Mouse (Mus musculus) erythroid progenitor cell, adult 5-6 weeks (primary cell): ENCODE results near the gene Fut4. TPM values are rescaled to one million over a fixed set of nuclear protein-coding genes. Genes with fewer than 3 reads are reported as not detected.
"Not testable (repeated sequence)": the region's sequence is repeated elsewhere in the genome, so short reads cannot be mapped to it uniquely, and the experiment has no call there.

Experiments used
- ATAC-seq: replicated peaks from 2 replicates; pipeline ENCODE4 v1.8.0; 2016; ENCODE audit warnings: moderate number of reproducible peaks, mild to moderate bottlenecking, moderate TSS enrichment, inconsistent platforms; ENCODE audit not compliant: poor library complexity, low FRiP score, severe bottlenecking
- total RNA-seq, 2 experiments: library from RNA; stranded (forward) in 1 of 2; stranded (reverse) in 1 of 2; fragments of 150-400 nt in 1 of 2; fragments of 186-747, 209-891 nt in 1 of 2; gene quantifications; 2 replicates each; pipeline versions ENCODE4 v1.2.3 to v1.2.4; 2015 to 2017; ENCODE audit warnings: low replicate concordance in 2 of 2

The Fut4 gene
- total RNA-seq, 2 experiments from 2014 or later: 2.9 to 3.2 TPM

DNA sequence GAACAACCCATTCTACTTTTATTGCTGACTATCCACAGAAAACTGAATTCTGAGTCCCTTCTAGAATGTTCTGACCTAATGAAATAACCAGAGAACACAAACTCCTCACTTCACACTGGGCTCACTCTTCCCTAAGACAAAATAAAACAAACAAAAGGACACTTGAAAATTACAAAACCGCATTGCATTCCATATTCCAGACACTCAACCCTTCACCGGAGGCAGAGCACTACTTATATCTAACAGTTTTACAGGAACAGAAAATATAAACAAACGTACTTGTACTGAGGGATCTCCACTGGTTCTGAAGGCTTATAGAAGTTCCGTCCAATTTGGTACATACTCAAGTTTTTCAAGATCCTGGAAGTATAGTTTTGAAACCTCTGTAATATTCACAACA is 23.8 kb downstream of the Fut4 start:
- no peak for ATAC-seq

- ATAC-seq: no peak
These were observed 25.6 kb downstream of the Fut4 start for GRCm38 (mm10) chr9:14726629-14727028.

- ATAC-seq: no peak
These were observed 26.2 kb downstream of the Fut4 start for GRCm38 (mm10) chr9:14726005-14726404.

DNA sequence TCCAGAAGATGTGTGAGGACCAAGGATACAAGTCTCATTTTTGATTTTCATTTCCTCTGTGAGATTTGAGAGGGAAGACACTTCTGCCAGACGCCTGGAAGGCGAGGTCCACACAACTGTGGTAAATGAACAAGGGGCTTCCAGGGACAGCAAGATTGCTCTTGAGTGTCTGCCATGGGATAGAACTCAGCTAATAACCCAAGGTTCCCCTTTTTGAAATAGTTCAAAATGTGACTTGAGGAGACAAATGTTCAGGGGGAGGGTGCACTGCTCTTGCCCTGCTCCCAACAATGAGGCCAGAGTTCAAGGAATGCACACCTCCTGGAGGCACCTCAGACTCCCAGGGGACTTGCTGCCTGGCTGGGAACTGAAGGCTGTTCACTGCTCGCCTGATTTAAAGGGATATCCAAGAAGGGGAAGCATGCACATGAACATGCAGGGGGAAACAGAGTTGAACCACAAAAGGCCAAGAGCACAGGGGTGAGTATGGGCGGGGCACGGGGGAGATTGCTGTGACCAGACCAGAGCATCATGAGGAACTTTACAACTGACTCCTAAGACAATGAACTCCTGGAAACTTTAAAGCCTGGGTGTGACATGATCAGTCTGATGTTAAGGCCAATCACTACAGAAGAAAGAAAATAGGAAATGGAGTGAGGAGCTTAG is 27.3 kb downstream of the Fut4 start:
- no peak for ATAC-seq

GRCm38 (mm10) chr9:14721610-14722009 is 30.6 kb downstream of the Fut4 start:
- ATAC-seq: no peak

DNA sequence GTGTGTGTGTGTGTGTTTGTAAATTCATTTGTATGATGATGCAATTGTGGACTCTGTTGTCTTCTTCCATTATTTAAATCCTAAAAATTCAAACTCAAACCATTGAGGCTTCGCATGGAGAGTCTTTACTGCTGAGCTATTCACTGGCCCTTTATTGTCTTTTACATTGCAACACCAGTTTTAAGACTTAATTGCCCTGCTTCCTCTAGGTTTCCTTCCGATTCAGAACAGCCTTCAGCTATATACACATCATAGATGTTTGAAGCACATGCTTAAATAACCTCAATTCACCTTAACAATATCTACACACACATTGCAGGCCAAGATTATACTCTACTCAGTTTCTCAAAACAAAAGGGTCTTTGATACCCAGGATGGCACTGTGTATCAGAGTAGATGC is 31.8 kb downstream of the Fut4 start:
- no peak for ATAC-seq

DNA sequence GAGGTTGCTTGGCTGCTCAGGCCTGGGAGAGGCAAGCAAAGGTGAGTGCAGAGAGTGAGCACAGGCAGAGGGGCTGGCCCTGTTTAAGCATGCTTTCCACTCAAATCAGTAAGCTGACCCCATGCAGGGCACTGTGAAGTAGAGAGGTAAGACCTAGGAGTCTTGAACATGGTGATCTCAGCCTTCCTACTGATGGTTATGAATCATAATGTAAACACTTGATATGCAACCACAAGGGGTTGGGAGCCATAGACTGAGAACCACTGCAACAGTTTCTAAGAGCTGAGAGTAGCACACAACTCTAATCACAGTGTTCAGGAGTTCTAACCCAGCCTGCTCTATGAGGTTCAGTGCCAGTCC is 33.9 kb downstream of the Fut4 start:
- no peak for ATAC-seq

GRCm38 (mm10) chr9:14717689-14718331 is 34.4 kb downstream of the Fut4 start:
- ATAC-seq: 0 out of 2 replicates have a peak, but pooled peaks have one; percentile 14

- no peak for ATAC-seq
These were observed 36.9 kb downstream of the Fut4 start for GRCm38 (mm10) chr9:14715258-14715657.

DNA sequence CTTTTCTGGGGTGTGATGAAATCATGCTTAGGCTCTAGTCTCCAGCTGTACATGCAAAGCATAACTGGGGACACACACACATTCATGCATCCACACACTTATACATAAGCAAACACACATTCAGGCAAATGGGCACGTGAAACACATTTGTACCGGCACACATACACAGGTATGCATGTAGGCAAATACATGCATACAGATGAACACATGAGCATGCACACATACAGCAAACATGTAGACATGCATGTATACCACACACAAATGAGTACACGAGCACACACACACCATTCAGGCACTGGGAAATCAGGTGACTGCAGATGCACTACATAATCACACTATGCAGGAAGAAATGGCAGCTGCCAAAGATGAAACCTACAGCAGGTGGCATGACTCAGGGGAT is 41.3 kb downstream of the Fut4 start:
- ATAC-seq: no peak

DNA sequence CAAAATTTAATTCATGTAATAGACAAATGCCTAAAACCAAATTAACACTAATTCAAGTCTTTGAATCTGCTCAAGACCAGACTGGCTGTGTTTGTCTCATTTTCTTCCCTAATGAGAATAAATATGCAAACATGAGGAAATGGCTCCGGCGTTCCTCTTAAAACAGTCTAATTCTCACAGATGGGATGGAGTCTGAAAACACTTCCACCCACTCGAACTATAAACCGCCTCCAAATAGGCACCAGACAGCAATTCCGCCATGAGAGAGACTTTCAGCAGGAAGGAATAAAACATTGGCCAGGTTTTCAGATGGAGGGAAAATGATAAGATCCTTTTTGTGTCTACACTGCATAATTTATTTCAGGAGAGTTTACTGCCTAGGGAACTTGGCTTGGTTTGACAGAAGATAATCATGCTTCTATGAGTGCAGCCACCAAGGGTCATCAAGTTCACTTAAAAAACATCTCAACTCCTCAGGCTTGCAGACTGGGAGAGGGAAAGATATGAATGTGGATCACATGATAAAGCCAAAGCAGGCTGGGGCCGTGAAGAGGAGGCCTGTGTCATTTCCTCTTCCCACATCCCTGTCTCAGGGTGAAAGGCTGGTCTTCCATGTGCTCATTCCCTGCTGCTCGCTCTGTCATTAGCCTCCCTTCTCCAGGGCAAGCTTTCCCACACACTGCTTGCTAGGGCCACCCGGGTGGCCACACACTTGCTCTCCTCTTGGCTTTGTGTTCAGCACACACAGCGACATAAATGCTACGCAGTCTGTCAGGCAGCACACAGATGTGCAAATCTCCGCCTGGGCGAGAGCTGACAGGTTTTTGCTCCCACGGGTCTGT is 46.7 kb downstream of the Fut4 start:
- no peak for ATAC-seq

DNA sequence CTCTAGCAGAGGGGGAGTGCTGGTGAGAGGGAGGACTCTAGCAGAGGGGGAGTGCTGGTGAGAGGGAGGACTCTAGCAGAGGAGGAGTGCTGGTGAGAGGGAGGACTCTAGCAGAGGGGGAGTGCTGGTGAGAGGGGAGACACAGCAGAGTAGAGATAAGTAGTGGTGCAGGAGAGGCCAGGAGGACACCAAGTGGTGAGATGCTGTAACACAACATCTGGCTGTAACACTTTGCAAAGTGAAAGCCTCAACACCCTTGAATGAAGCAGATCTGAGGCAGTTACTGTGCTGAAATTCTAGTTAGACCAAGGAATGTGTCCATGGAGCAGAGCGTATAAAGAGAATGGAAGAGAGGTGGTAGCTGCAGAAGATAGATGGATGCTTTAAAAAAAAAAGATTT is 51.4 kb downstream of the Fut4 start:
- ATAC-seq: not testable (repeated sequence)

GRCm38 (mm10) chr9:14699288-14699640 is 52.9 kb downstream of the Fut4 start:
- ATAC-seq: 0 out of 2 replicates have a peak, but pooled peaks have one; percentile 13

DNA sequence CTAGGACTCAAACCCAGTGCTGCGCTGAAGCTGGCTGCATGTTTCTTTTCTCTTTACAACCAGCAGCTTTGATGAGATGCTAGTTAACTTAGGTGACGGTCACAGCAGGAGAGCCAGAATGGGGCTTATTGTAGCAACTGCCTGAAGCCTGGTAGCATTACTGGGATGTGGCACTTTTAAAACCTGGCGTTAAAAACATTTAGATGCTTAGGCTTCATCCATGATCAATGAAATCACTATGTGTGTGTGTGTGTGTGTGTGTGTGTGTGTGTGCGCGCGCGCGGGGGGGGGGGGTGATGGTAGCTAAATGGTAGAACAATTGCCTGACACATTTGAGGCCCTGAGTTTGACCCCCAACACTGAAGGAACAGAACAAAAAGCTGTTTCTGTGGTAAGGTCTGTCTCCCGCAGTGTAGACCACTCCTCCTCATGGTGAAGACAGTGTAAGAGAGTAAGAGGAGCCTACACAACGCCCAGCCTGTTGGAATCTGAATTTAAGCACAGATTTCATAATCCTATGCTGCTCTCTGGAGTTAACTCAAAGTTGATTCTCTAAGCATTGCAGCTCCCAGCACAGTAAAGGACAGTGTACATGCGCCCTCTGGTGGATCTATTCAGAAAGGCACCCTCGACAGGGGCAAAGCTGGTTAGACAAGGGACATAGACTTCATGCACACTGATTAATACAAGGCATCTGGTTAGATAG is 53.5 kb downstream of the Fut4 start:
- ATAC-seq: peak; percentile 78

Other genes starting within 250 kb of the Fut4 start
- not detected in 2 replicates for gene Amotl1, start 107.3 kb downstream of the Fut4 start, total RNA-seq (2015; ENCODE audit: low replicate concordance)
- 0.13 and 0.53 TPM in 2 replicates for gene Amotl1, start 107.3 kb downstream of the Fut4 start, total RNA-seq (2017; ENCODE audit: low replicate concordance)
- not detected in 2 replicates for gene Piwil4, start 11.7 kb downstream of the Fut4 start, total RNA-seq (2015; ENCODE audit: low replicate concordance)
- not detected in 2 replicates for gene Piwil4, start 11.7 kb downstream of the Fut4 start, total RNA-seq (2017; ENCODE audit: low replicate concordance)
- gene 1700012B09Rik, start 18.6 kb upstream of the Fut4 start, total RNA-seq (2015; ENCODE audit: low replicate concordance): not detected in 2 replicates
- not detected in 2 replicates for gene 1700012B09Rik, start 18.6 kb upstream of the Fut4 start, total RNA-seq (2017; ENCODE audit: low replicate concordance)
- gene Mre11a, start 32.3 kb upstream of the Fut4 start, total RNA-seq (2015; ENCODE audit: low replicate concordance): 10.9 and 20.5 TPM in 2 replicates
- 27.0 and 38.1 TPM in 2 replicates for gene Mre11a, start 32.3 kb upstream of the Fut4 start, total RNA-seq (2017; ENCODE audit: low replicate concordance)
- gene Ankrd49, start 32.5 kb upstream of the Fut4 start, total RNA-seq (2015; ENCODE audit: low replicate concordance): 16.6 and 28.1 TPM in 2 replicates
- 12.5 and 23.3 TPM in 2 replicates for gene Ankrd49, start 32.5 kb upstream of the Fut4 start, total RNA-seq (2017; ENCODE audit: low replicate concordance)
- not detected in 2 replicates for gene Gpr83, start 107.8 kb upstream of the Fut4 start, total RNA-seq (2015; ENCODE audit: low replicate concordance)
- 0.64 TPM in 1 of 2 replicates, not detected in the other for gene Gpr83, start 107.8 kb upstream of the Fut4 start, total RNA-seq (2017; ENCODE audit: low replicate concordance)
- 2.5 TPM in 1 of 2 replicates, not detected in the other for gene Izumo1r, start 151.6 kb upstream of the Fut4 start, total RNA-seq (2015; ENCODE audit: low replicate concordance)
- gene Izumo1r, start 151.6 kb upstream of the Fut4 start, total RNA-seq (2017; ENCODE audit: low replicate concordance): 7.1 TPM in 1 of 2 replicates, not detected in the other